Mouse (Mus musculus): ENCODE data around the gene Lmnb2.

The Lmnb2 gene

GRCm38 (mm10) chr10:80857386-80857785, 60.7 kb downstream of the Lmnb2 start:
- no peak for DNase-seq (ENCODE audit: extremely low read depth, low read depth)

GRCm38 (mm10) chr10:80856908-80857307, 61.1 kb downstream of the Lmnb2 start:
- no peak for DNase-seq (ENCODE audit: extremely low read depth, low read depth)

DNA sequence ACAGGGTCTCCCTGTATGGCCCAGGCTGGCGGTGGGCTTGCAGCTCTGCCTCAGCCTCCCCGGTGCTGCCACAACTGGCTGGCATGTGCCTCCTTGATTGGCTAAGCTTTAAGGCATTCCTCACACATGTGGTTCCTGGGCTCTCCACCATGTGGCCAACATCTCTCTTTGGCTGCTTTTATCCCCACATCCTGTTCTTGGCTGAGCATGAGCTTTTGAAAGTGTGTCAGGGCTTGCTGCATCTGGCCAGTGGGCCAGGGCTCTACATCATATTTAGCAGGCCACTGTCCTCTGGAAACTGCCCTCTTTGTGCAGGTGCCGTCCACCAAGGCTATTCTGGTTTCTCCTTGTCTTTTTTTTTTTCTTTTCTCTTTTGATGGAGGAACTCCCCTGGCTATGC, 61.8 kb downstream of the Lmnb2 start:
- no peak for DNase-seq (ENCODE audit: extremely low read depth, low read depth)

DNA sequence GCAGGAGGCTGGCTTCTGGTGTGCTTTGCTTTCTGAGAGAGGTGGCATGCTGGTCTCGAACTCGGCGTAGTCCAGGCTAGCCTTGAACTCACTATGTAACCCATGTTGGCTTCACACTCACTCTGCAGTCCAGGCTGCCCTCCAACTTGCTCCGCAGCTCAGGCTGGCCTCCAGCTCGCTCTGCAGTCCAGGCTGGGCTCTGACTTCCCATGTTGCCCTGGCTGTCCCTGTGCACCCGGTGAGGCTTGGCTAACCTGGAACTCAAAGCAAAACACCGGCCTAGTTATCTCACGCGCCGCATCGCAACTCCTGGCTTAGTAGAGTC, 62.3 kb downstream of the Lmnb2 start:
- no peak for DNase-seq (ENCODE audit: extremely low read depth, low read depth)

DNA sequence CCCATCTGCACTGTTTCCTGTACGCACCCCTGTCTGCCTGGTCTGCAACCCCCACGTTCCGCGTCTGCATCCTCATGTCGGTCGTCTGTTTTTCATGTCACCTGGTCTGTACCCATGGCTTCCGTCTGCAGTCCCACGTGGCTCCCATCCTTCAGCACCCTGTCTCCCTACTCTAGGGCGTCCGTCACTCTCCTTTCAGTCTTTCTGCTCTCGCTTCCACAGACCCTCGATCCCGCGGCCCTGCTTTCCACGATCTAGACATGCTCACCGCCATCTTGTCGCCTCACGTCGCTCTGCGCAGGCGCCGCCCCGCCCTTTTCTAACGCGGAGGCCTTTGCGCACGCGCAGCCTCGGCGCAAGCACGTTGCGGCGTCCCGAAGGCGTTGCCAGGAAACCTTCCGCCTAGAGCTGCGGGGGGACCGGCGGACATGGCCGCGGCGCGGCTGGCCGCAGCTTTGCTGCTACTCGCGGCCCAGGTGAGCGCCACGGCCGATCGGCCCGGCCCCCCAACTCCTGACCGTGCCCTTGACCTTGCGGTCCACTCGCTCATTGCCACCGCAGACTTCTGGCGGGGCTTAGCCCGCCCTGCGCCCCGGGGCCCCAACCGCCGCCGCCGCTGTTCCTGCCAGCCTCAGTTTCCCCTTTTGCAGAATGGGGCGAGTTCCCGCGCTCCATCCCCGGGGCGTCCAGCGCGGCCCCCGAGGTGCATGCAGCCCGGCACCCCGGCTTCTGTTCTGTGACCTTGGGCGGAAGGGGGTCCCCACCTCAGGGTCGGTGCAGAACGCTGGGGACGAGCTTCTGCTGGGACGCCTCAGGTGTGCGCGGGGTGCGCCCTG, 62.9 kb downstream of the Lmnb2 start, which contains the start of the genes Lsm7 and Sppl2b:
Gene Lsm7 (minus strand): TSS at position 297 of the 836 bp plus-strand sequence.
Gene Sppl2b (plus strand): TSS at position 363 of the 836 bp plus-strand sequence.
- DNase-seq (ENCODE audit: extremely low read depth, low read depth) = peak; percentile 74
